Mouse (Mus musculus) testis, postnatal 10 days (tissue): ENCODE data around the gene Gdpd4.
A peak's percentile ranks its signal among the peaks of the same experiment; 100 is the strongest.

Experiments used
- DNase-seq: peaks from one replicate; pipeline ENCODE4 v3.0.0; 2021; ENCODE audit warnings: low spot score

The Gdpd4 gene

DNA sequence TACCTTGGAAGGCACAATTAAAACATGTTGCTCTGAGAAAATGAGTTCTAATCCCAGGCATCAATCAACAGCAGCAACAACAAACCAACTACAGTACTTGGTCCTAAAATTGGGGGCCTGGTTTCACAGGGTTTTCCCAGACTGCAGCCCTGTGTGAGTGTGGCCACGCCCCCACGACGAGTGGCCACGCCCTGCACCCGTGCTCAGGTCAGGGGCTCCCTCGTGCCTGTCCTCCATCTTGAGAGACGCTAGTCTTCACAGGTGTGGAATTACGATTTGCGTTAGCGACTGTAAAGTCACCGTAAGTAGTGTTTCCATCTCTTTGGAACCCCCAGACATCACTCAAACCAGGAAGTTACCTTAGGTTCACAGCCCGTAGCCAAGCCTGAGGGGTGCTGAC, at the start of gene Gdpd4:
Gene Gdpd4, plus strand, starts transcription at position 214 of the 400 bp plus-strand sequence.
- peak; percentile 53 for DNase-seq

DNA sequence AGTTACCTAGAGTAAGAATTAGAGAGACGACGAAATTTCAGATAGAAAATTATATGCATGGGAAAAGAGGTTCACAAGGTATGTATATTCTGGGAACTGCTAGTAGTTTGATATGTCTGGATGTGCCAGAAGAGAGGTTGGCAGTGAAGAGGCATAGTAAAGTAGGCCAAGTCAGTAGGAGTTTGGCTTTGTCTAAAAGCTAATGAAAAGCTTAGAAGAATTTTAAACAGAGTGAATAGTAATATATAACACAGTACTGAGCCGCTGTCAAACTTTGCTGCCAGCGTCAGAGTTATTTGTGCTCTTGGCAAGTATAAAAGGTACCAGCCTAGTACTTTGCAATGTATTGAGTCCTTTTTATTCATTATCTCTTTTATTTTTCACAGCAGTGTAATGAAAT, 47.4 kb upstream of the Gdpd4 start:
- DNase-seq: no peak

DNA sequence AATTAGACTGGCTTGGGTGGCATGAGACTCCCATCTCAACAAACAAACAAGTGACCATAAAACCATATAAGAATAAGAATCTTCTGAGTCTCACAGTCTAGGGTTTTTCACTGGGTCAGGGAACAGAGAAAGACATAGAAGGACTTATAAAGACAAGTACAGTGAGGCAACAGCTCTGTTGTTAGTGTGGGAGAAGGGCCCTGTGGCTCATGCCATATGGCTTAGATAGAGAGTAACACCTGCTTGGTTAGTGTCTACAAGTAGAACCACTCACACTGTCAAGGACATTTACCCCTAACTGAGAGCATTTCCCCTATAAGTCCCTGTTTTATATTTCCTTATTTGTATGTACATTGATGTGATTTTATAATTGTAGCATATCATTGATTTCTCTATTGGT, 46.4 kb upstream of the Gdpd4 start:
- no peak for DNase-seq

DNA sequence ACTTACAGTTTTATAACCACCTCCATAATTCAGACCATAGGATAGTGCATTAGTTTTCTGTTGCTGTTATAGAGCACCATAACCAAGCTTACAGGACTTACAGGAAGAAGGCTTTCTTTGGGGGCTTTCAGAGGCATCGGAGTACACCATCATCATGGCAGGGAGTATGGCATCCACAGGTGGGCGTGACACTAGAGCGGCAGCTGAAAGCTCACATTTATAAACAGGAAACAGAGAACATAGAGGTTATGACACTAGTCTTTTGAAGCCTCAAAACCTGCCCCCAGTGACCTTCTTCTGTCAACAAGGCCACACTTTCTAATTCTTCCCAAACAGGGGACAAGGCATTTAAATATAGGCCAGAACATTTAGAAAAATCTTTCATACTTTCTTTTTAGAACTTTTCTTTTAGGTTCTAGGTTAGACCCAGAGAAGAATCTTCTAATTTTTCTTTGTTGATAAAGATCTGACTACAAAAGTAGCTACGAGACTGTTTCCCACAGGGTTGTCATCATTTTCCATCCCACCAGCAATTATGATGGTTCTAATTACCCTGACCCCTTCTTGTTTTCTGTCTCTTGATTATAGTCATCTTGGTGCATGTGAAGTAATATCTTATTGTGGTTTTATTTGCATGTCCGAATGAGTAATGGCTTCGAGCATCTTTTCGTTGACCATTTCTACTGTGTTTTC, 41.8 kb upstream of the Gdpd4 start:
- DNase-seq: no peak

DNA sequence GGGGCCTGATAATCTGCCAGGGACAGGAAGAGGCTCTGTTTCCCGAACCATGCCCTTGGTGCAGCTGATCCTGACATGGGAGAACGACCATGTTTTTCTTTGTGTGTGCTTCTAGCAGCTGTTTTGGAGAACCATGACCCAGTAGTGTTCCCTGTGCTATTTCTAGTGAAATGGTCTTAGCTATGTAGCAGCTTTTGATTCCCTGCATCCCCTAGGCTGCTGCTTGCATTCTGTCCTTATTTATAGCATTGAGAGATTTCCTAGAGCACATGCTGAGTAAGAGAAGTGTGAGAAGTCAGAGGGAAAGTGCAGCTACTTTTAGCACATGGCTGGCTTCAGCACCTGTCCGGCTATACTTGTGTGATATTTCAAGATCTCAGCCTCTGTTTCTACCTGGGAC, 8.1 kb upstream of the Gdpd4 start:
- no peak for DNase-seq

DNA sequence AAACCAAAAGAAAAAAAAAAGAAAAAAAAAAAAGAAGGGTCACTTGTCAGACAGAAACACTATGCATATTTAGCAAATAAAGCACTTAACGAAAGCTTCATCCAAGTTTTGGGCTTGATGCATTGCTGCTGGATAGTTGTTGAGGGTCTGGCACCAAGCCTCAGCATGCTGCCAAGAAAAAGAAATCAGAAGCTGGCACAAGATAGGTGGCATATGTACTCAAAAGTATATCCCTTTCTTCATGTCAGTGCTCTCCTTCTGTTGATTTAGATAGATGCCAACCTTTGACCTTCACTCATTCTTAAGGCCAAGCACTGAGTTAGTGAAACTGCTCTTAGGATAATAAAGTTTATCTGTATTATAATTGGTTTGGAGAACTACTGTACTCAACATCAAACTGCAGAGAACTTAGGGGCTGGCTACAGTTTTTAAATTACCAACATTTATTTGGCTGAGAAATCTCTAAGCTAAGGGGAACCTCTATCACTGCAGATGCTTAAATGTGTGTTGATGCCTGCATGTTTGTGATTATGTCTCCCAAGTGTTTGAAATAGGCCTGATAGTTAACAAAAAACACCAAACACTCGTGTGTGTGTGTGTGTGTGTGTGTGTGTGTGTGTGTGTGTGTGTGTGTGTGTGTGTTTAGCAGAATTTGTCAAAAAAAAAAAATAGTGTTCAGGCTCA, 4.8 kb upstream of the Gdpd4 start:
- DNase-seq: no peak

DNA sequence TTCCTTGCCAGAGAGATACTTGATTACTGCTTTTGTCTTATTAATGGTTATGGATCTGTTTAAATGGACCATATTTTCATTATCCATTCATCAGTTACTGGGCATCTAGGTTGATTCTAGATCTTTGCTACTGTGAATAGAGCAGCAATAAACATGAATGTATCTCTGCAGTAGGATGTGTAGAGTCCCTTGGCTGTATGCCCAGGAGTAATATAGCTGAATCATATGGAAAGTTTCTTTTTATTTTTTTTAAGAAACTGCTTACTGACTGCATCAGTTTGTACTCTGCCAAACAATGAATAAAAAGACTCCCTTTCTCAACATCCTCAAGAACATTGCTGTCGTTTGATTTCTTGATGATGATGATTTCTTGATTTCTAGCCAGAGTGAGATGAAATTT, 6.1 kb downstream of the Gdpd4 start:
- DNase-seq: no peak

DNA sequence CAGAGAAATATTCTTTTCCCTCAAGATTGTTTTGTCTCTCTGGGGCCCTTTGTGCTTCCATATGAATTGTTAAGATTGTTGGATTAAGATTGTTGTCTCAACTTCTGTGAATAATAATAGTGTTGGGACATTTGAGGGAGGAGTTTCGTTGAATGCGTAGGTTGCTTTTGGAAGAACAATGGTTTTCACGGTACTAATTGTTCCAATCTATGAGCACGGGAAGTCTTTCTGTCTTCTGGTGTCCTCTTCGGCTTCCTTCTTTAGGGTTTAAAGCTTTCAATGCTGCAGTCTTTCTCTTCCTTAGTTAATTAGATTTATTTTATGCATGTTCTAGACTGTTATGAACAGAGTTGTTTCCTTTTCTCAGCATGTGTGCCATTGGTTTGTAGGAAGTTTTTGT, 7.2 kb downstream of the Gdpd4 start:
- DNase-seq: no peak

DNA sequence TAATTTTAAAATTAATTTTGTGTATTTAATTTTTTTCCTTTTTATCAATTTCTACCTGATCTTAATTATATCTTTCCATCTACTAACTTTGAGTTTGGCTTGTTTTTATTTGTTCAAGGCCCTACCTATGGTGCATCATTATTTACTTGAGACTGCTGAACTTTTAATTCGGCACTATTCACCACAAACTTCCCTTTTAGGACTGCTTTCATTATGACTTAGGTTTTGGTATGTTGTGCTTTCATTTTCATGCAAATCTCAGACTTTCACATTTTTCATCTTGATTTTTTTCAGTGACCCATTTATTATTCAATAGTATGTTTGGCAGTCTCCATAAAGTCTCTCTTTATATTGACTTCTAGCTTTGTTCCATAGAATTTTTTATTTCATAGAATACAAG, 24.7 kb downstream of the Gdpd4 start:
- no peak for DNase-seq

DNA sequence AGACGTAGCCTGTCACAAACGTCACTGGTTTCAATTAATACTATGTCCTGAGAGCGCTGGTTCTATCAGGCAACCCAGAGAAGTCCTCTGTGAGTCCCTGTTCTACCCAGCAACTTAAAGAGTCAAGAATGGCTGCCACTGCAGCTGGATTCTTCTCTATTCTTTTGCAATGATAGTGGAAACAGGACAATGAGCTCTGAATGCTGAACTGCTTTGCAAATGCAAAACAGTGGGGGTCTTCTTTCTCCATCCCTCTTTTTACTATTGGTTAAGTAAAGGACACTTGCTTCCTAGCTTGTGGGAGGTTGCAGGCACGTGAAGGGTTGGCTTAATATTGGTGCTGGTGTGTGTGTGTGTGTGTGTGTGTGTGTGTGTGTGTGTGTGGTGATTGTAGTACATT, 52.7 kb downstream of the Gdpd4 start:
- no peak for DNase-seq

DNA sequence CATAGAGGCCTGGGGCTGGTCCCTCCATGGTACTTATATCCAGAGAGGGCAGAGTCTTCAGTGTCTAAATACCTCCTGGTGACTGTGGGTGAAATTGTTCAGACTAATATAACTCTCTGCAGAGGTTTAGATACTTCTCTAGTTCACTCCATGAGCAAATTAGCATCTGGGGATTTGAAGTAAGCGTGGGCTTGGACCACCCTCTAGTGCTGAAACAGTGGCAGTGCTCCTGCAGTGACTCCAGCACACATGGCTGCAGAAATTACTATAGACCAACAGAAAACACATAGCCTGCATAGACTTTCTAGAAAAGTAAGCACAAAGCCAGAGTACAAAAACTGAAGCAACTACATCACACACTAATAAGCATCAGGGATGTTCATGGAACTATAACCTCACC, 57.7 kb downstream of the Gdpd4 start:
- peak; percentile 55 for DNase-seq

DNA sequence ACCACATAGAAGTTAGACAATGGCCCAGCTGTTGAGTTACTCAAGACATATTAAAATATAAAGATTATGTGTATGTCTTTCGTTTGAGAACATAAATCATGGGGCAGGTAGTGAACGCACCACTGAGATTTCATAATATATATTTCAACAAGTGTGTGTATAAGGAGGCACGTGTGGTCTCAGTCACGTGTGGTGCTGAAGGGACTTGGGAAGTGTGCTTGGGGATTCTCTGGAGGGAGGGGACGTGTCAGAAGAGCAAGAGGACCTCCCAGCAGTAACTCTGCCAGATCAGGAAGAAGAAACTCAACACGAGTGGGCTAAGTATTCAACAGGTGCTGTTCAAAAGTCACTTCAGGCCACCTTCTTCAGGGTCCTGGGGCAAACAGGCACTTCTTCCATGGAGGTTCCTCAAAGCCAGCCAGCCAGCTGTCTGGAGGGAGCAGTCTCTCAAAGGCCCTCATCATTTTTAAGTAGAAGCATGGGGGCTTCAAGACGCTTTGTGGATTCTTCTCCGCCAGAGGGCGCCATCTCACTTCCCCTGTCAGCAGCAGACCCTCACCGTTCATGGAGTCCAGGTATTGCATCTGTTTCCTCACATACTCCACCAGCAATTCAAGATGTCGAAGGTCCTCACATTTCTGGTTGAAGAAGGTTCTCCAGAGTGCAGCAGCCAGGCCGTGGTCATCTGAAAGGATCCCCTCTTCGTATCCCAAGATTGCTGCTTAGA, 64.5 kb downstream of the Gdpd4 start:
- DNase-seq: peak; percentile 82

DNA sequence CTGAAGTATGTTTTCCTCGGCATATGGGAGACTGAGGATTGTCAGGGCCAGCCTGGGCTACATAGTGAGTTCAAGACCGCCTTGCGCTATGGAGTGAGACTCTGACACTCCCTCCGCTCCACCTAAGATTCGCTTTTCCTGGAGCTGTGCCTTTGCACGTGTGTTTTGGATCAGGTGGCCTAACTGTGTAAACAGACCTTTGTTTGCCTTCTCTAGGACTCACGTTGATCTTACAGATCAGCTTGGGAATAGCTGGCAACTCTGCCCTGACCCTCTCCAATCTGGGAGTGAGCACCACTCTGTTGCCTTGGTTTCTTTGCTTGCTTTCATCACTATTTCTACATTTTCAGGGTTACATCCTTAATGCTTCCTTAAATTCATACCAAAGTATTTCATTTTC, 82.9 kb downstream of the Gdpd4 start:
- no peak for DNase-seq

DNA sequence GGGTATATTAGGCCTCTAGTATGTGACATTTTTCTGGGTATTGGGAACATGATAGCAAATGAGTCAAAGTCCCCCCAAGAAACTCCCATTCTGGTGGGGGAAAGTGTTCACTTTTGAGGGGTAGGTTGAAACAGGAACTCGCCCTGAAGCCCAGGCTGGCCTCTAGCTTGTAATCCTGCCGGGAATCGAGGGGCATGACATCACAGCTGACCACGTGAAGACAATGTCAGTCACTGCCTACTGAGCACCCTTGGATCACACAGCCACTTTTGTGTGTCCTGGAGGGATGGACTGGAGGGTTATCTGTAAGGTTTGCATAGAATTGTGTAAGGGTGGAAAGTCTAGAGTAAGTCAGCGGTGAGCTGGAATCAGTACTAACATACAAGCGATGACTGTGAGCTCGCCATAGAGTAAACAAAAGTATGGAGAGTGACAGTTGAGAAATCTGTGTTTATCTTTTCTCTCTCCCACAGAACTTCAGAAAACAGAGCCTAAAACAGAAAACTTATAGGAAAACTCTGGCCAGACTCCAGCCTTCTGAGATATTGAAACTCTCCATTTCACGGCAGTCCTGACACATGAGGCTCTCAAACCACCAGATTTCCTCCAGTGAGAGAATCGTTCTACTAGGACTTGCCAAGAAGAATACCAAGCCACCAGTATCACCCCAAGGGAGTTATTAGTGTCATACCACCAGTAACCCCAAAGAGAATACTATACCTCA, 128.5 kb downstream of the Gdpd4 start:
- no peak for DNase-seq

DNA sequence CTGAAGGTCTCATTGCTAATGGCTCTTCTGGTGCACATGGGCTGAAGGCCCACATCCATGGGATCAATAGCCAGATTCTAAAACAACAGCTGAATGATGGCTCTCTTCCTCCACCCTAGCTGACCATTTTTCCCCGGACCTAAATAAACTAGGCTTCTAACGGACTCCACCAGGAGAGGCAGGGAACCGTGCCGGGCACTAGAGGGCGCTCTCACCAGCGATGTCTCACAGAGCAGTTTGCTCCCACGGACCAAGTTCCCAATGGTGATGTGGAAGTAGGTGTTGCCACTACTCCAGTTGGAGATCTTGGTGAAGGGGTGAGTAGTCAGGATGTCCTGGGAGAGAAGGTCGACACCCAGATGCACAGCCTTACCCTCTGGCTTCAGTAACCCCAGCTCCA, 132.2 kb downstream of the Gdpd4 start:
- DNase-seq: peak; percentile 88

DNA sequence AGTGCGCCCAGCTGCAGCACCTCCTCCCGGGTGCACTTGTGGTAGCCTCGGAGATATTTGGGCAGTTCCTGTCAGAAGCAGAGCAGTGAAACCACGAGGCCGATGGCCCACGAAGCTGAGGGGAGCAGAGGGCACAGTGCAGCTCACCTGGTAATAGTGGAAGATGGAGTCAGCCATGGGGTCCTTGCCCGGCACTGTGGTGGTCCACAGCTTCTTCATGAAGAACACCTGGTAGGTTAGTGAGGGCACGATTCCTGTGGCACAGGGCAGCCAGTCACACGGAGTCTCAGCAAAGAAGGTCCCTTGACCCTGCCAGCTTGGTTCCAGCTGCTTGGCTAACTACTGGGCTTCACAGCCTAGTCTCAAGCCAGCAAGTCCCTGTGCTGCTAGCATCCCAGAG, 134.7 kb downstream of the Gdpd4 start:
- DNase-seq: no peak

DNA sequence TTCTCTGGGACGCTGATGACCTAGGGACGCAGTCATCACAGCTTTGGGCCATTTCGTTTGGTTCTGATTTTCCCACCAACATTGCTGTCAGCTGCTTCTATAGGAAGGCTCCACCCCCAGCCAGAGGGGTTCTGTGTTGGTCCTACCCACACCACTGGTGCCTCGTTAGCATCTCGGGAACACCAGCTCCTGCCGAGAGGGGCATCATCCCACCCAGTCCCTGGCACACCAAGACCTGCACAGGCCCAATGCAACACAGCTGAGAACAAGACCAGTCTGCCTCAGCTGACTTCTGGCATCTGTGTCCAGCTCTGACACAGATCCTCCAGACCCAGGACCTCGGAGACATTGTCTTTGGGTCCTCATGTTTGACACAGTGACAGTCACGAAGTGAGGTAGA, 135.2 kb downstream of the Gdpd4 start:
- DNase-seq: no peak

DNA sequence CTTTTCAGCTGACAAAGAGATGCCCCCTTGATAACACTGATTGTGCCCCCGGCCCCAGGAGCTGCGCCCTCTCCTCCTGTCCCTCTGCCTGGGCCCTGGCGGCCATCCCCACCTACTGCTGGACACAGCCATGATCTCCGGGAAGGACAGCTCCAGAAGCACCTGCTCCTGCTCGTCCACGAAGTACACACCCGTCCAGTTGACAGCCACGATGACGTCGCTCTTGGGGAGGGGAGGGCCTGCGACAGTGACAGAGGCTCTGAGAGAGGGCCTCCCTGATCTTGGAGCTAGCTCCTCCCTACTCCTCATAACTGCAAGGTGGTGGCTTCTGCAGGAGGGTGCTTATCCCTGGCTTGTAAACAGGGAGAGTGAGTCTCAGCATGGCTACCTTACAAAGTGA, 146.5 kb downstream of the Gdpd4 start:
- DNase-seq: no peak

DNA sequence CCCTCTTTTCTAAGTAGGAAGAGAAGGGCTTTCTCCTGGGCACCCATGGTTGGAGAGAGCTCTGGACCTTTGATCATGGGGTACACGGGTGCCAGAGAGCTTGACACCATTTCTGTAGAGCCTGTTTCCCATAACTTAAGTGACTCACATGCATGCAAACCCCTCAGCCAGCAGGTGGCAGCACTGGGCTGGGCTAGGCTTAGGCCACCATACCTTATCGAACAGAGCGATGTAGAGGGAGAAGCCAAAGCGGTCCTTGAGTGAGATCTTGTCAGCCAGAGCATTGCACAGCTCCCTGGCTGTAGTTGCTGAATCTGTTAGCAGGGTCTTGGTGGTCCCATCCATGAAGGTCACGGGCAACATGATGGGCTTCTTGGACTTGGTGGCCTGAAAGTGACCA, 151.9 kb downstream of the Gdpd4 start:
- DNase-seq: peak; percentile 95

DNA sequence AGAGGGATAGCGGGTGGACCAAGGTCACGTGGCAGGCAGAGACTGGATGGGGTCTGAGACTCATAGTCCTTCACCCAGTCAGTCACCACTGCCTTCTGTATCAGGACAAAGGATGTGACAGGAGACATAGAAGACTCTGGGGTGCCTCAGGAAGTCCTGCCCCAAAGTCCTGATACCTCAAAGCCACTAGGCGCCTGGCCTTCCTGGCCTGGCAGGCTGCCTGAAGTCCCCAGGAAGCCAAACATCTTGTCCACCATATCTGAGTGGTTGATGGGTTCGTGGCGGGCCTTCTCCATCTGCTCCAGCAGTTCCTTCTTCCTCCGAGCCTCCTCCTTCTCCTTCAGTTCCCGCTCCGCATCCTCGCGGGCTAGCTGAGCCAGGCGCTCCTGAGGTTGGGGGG, 157.7 kb downstream of the Gdpd4 start:
- no peak for DNase-seq

DNA sequence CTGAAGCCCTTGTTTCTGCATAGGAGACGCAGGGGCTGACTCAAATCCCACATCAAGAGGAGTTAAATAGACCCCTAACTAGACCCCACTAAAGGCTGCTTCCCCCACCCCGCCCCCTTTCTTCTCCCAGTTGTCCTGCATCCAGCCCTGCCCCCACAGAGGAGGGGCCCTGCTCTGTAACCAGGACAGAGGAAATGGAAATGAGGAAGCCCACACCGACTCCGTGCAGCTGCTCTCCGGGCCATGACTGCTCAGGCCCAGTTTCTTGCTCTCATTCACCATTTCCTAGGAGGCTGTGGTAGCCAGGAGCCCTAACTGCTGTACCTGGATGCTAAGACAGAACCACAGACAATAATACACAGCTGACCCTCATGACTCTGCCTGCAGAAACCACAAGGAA, 162.6 kb downstream of the Gdpd4 start:
- no peak for DNase-seq

DNA sequence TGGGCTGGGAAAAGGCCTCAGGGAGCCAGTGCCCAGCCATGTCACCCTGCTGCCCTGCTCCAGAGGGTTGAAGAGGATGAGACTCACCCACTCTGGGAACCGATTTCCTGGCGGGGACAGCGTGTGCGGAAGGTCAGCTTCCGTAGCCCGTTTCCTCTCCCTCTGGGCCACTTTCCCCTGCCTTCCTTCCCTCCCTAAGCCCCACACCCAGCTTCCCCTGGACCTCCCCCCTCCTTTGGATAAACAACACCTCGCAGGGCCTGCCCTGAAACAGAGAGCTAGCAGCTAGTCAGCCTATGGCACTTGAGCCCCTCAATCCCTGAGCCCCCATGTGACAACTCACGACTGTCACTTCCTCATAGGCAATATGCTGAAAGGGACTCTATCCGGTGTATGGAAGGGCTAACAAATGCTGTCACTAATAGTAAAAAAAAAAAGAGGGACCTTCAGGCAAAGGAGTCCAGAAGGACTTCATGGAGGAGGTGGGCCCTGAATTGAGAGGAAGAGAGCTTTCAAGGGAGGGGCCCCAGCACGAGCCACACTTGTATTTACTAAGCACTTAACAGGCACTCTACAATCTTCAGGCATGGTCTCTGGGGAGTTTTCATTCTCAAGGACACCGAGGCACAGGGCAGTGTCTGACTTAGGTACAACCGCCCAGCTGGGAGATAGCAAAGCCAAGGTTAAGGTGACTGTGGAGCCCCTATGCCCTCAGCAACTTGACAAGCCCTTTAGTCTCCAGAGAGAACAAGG, 165.0 kb downstream of the Gdpd4 start:
- no peak for DNase-seq
